Mouse (Mus musculus): ENCODE measurements around the gene 1810013L24Rik.
"Not testable (repeated sequence)": the region's sequence is repeated elsewhere in the genome, so short reads cannot be mapped to it uniquely, and the experiment has no call there.

1810013L24Rik gene

GRCm38 (mm10) chr16:8906115-8906514, 76.2 kb downstream of the 1810013L24Rik start:
- DNase-seq (ENCODE audit: low spot score in 2 of 2): not testable (repeated sequence)
